Mouse (Mus musculus) hindbrain, embryonic 12.5 days (tissue): ENCODE data around the gene Shroom1. TPM values are rescaled to one million over a fixed set of nuclear protein-coding genes. Genes with fewer than 3 reads are reported as not detected.
A peak's percentile ranks its signal among the peaks of the same experiment; 100 is the strongest.

Experiments used
- ATAC-seq: fragments of 200-750 bp; cut with Nextera tagmentation; 2 replicates; pipeline ENCODE4 v1.8.0; 2017; ENCODE audit warnings: moderate TSS enrichment; ENCODE audit not compliant: low FRiP score
- H3K27ac ChIP-seq: fragments of 300-500 bp; sonication (generic); 2 replicates; pipeline ENCODE4 v1.5.1; 2016; ENCODE audit warnings: mild to moderate bottlenecking
- H3K27me3 ChIP-seq: fragments of 300-500 bp; sonication (generic); 2 replicates; pipeline ENCODE4 v1.6.1; 2016; ENCODE audit warnings: mild to moderate bottlenecking
- H3K36me3 ChIP-seq: fragments of 300-500 bp; sonication (generic); 2 replicates; pipeline ENCODE4 v1.6.1; 2016; ENCODE audit warnings: mild to moderate bottlenecking
- H3K4me1 ChIP-seq: fragments of 300-500 bp; sonication (generic); 2 replicates; pipeline ENCODE4 v1.6.1; 2016
- H3K4me2 ChIP-seq: fragments of 300-500 bp; sonication (generic); replicated peaks from 2 replicates; pipeline ENCODE4 v1.6.1; 2016; ENCODE audit warnings: mild to moderate bottlenecking
- H3K4me3 ChIP-seq: fragments of 300-500 bp; sonication (generic); 2 replicates; pipeline ENCODE4 v1.5.1; 2016; ENCODE audit warnings: mild to moderate bottlenecking
- H3K9ac ChIP-seq: fragments of 300-500 bp; sonication (generic); 2 replicates; pipeline ENCODE4 v1.6.1; 2016; ENCODE audit warnings: mild to moderate bottlenecking, moderate library complexity
- H3K9me3 ChIP-seq: fragments of 300-500 bp; sonication (generic); replicated peaks from 2 replicates; pipeline ENCODE4 v1.6.1; 2016; ENCODE audit warnings: mild to moderate bottlenecking
- WGBS: fragments of 180-500 bp; shearing (Covaris S2); methylation state at CpG from one replicate; pipeline ENCODE4 v1.1.7; 2016; 5-methylcytosine and 5-hydroxymethylcytosine counted together
- polyA plus RNA-seq: library from polyadenylated mRNA; unstranded; fragments of >200 nt; fragmentation: Nextera tagmentation; extraction: Ambion mirVana; gene quantifications from 2 replicates; pipeline ENCODE4 v1.2.1, GENCODE M21; 2016

Gene Shroom1
- polyA plus RNA-seq, 1 experiment from 2014 or later: 6.3 TPM

DNA sequence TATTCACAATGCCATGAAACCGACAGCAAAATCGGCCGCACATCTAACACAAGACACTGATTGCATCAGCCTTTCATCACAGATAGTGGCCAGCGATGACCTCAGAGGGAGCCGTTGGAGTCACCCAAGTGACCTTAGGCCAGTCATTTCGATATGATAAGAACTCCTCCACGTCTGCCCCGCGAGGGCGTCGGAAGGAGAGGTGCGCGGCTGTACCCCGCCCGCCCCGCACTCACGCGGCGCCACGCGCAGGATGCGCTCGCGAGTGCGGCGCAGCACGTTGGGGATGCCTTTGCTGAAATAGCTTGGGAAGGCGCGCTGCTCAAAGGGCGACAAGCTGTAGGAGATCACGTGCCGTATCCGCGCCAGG, 26.7 kb upstream of the Shroom1 start:
- ATAC-seq: peak; percentile 69
- Histone ChIP-seq H3K4me2 (peak overlapping the region; percentile 86), H3K9ac (peak overlapping the region; percentile 87), H3K27me3 (no peaks in the 10 kb centered on the region), H3K36me3 (peaks cover 15% of the 10 kb centered on the region), H3K27ac (peak overlapping the region; percentile 49), H3K9me3 (no peaks in the 10 kb centered on the region), H3K4me3 (peak overlapping the region; percentile 70), H3K4me1 (peaks cover 8% of the 10 kb centered on the region)
- under 1% methylated on average over 34 of the region's 34 CpGs for WGBS

- peaks cover 15% of the 10 kb centered on the region for H3K36me3 ChIP-seq
- H3K4me3 ChIP-seq: peak within 1 kb of the TSS; percentile 70
- peaks cover 8% of the 10 kb centered on the region for H3K4me1 ChIP-seq
- no peaks in the 10 kb centered on the region for H3K27me3 ChIP-seq
- under 1% methylated on average over 44 of the region's 44 CpGs for WGBS
- H3K4me2 ChIP-seq: peak within 1 kb of the TSS; percentile 86
- peak; percentile 97 for ATAC-seq
- H3K27ac ChIP-seq: peak within 1 kb of the TSS; percentile 56
- H3K9me3 ChIP-seq: no peaks in the 10 kb centered on the region
- H3K9ac ChIP-seq: peak within 1 kb of the TSS; percentile 87
These were observed 26.2 kb upstream of the Shroom1 start, which contains the start of the genes Uqcrq and Gdf9 for GRCm38 (mm10) chr11:53430670-53431346. Gene Uqcrq (minus strand): TSS chr11:53430831. Gene Gdf9 (plus strand): TSS chr11:53431023.

GRCm38 (mm10) chr11:53431347-53432056, 25.5 kb upstream of the Shroom1 start:
- Histone ChIP-seq H3K9ac (peak overlapping the region; percentile 20), H3K27ac (peak overlapping the region; percentile 56), H3K36me3 (peaks cover 15% of the 10 kb centered on the region), H3K9me3 (no peaks in the 10 kb centered on the region), H3K27me3 (no peaks in the 10 kb centered on the region), H3K4me1 (peaks cover 8% of the 10 kb centered on the region), H3K4me3 (peak overlapping the region; percentile 70), H3K4me2 (peak overlapping the region; percentile 86)
- 20% methylated on average over 9 of the region's 9 CpGs for WGBS
- peak; percentile 55 for ATAC-seq

GRCm38 (mm10) chr11:53433057-53433456, 23.9 kb upstream of the Shroom1 start:
- no peaks in the 10 kb centered on the region for H3K9me3 ChIP-seq
- ATAC-seq: no peak
- peaks cover 8% of the 10 kb centered on the region for H3K4me1 ChIP-seq
- 64% methylated on average over 6 of the region's 6 CpGs for WGBS
- H3K27ac ChIP-seq: no peak overlapping the region
- no peak overlapping the region for H3K4me3 ChIP-seq
- H3K4me2 ChIP-seq: no peak overlapping the region
- H3K9ac ChIP-seq: no peak overlapping the region
- H3K27me3 ChIP-seq: no peaks in the 10 kb centered on the region
- H3K36me3 ChIP-seq: peaks cover 10% of the 10 kb centered on the region

- Histone ChIP-seq H3K4me3 (no peak overlapping the region), H3K9ac (no peak overlapping the region), H3K4me2 (no peak overlapping the region), H3K4me1 (no peaks in the 10 kb centered on the region), H3K9me3 (no peaks in the 10 kb centered on the region), H3K36me3 (no peaks in the 10 kb centered on the region), H3K27ac (no peak overlapping the region), H3K27me3 (no peaks in the 10 kb centered on the region)
- 81% methylated on average over 8 of the region's 8 CpGs for WGBS
- no peak for ATAC-seq
These were observed 21.5 kb upstream of the Shroom1 start for GRCm38 (mm10) chr11:53435504-53435903.

GRCm38 (mm10) chr11:53436338-53436737, 20.7 kb upstream of the Shroom1 start:
- H3K9ac ChIP-seq: no peak overlapping the region
- H3K4me2 ChIP-seq: no peak overlapping the region
- H3K27me3 ChIP-seq: no peaks in the 10 kb centered on the region
- no peaks in the 10 kb centered on the region for H3K36me3 ChIP-seq
- no peak for ATAC-seq
- no peak overlapping the region for H3K27ac ChIP-seq
- WGBS: 87% methylated on average over 6 of the region's 6 CpGs
- no peaks in the 10 kb centered on the region for H3K4me1 ChIP-seq
- H3K4me3 ChIP-seq: no peak overlapping the region
- no peaks in the 10 kb centered on the region for H3K9me3 ChIP-seq

DNA sequence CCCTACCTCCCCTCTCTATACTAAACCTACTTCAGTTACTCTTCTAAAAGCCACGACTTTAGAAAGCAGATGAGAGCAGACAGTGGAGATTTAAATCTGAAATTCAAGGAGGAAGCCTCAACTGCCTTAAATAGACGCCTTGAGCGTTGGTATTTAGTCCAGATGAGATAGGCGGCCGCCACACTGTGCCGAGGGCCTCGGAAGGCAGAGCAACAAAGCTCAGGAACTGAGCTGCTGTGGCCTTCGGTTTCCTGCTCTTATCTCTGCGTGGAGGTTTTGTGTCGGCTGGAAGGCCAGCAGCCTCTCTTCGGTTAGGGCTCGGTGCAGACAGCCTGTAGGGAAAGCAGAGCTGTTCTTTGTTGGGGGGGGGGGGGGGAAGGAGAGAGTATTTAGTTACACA, 15.1 kb upstream of the Shroom1 start:
- Histone ChIP-seq H3K27ac (no peak overlapping the region), H3K4me2 (no peak overlapping the region), H3K9me3 (no peaks in the 10 kb centered on the region), H3K36me3 (no peaks in the 10 kb centered on the region), H3K9ac (no peak overlapping the region), H3K4me3 (no peak overlapping the region), H3K27me3 (no peaks in the 10 kb centered on the region), H3K4me1 (no peaks in the 10 kb centered on the region)
- 48% methylated on average over 12 of the region's 12 CpGs for WGBS
- no peak for ATAC-seq

GRCm38 (mm10) chr11:53443861-53444260, 13.1 kb upstream of the Shroom1 start:
- Histone ChIP-seq H3K9me3 (no peaks in the 10 kb centered on the region), H3K9ac (no peak overlapping the region), H3K4me3 (no peak overlapping the region), H3K4me2 (no peak overlapping the region), H3K27me3 (no peaks in the 10 kb centered on the region), H3K36me3 (no peaks in the 10 kb centered on the region), H3K27ac (no peak overlapping the region), H3K4me1 (no peaks in the 10 kb centered on the region)
- ATAC-seq: no peak
- WGBS: 38% methylated on average over 6 of the region's 6 CpGs

DNA sequence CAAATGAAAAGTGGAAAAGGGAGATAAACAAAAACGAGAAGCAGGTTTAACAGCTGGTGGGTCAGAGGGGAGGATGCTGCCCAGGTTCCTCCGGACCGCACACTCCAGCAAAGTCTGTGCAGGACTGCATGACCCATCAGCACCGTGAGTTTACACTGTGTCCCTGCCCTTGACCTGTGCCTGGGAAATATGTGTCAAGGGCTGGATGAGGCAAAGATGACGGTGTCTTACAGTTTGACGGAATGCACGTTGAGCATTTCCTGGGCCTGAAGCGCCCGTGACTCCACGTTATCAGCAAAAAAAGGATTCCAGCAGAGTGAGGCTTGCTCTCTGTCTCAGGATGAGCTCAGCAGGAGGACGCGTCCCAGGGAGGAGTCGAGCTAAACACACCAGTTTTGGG, 11.4 kb upstream of the Shroom1 start:
- no peaks in the 10 kb centered on the region for H3K36me3 ChIP-seq
- no peak overlapping the region for H3K27ac ChIP-seq
- ATAC-seq: no peak
- no peak overlapping the region for H3K9ac ChIP-seq
- no peak overlapping the region for H3K4me2 ChIP-seq
- H3K4me1 ChIP-seq: no peaks in the 10 kb centered on the region
- WGBS: 58% methylated on average over 13 of the region's 13 CpGs
- no peak overlapping the region for H3K4me3 ChIP-seq
- no peaks in the 10 kb centered on the region for H3K9me3 ChIP-seq
- H3K27me3 ChIP-seq: no peaks in the 10 kb centered on the region

- Histone ChIP-seq H3K27me3 (no peaks in the 10 kb centered on the region), H3K9ac (no peak overlapping the region), H3K9me3 (no peaks in the 10 kb centered on the region)
These were observed 10.8 kb upstream of the Shroom1 start for GRCm38 (mm10) chr11:53446183-53446582.

GRCm38 (mm10) chr11:53447996-53448395, 9.0 kb upstream of the Shroom1 start:
- 87% methylated on average over 8 of the region's 8 CpGs for whole genome bisulfite sequencing
- Histone ChIP-seq H3K4me1 (no peaks in the 10 kb centered on the region), H3K27me3 (no peaks in the 10 kb centered on the region), H3K4me3 (no peak overlapping the region), H3K27ac (no peak overlapping the region), H3K4me2 (no peak overlapping the region), H3K9me3 (no peaks in the 10 kb centered on the region), H3K36me3 (no peaks in the 10 kb centered on the region), H3K9ac (no peak overlapping the region)
- no peak for ATAC-seq

More at GRCm38 (mm10) chr11:53446183-53446582, 10.8 kb upstream of the Shroom1 start:
- H3K4me1 ChIP-seq: no peaks in the 10 kb centered on the region
- no peak overlapping the region for H3K4me2 ChIP-seq
- H3K27ac ChIP-seq: no peak overlapping the region
- no peak for ATAC-seq
- H3K36me3 ChIP-seq: no peaks in the 10 kb centered on the region
- no peak overlapping the region for H3K4me3 ChIP-seq
- WGBS: 92% methylated on average over 13 of the region's 13 CpGs

GRCm38 (mm10) chr11:53448529-53448928, 8.5 kb upstream of the Shroom1 start:
- Histone ChIP-seq H3K4me1 (no peaks in the 10 kb centered on the region), H3K27ac (no peak overlapping the region), H3K27me3 (no peaks in the 10 kb centered on the region), H3K9ac (no peak overlapping the region), H3K4me2 (no peak overlapping the region), H3K4me3 (no peak overlapping the region), H3K36me3 (no peaks in the 10 kb centered on the region), H3K9me3 (no peaks in the 10 kb centered on the region)
- no peak for ATAC-seq
- WGBS: 84% methylated on average over 1 of the region's 1 CpGs
